Mouse (Mus musculus) lung, adult 2 months (tissue): ENCODE data around the gene Shank2.

Source experiments
- CTCF ChIP-seq: fragments of 200-500 bp; IDR thresholded peaks from 2 replicates; pipeline ENCODE4 v1.5.1; 2011; ENCODE audit warnings: mild to moderate bottlenecking, low read length, control low read depth; ENCODE audit not compliant: insufficient read depth
- POLR2A ChIP-seq: fragments of 200-500 bp; IDR thresholded peaks from 2 replicates; pipeline ENCODE4 v1.6.1; 2011; ENCODE audit warnings: low read depth, mild to moderate bottlenecking, control low read depth, low read length, borderline replicate concordance; ENCODE audit errors: extremely low read depth

DNA sequence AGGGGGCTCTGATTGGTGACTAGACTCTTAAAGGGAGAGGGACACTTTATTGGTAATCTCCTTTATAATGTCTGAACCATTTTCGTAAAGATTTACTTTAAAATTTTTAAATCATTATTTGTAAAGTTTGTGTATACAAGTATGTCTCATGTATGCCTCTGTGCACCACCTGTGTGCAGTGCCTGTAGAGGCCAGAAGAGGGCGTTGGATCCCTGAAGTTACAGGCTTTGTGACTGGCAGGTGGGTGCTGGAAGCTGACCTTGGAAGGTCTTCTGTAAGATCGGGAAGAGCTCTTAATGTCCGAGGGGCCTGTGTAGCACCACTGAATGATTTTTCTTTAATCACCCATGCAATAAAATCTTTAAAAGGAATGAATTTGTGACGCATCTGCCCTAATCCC lies 37.9 kb upstream of the Shank2 start:
- TF ChIP-seq POLR2A (no peak), CTCF (no peak)
